Mouse (Mus musculus): ENCODE results near the gene Nop2.
A peak's percentile ranks its signal among the peaks of the same experiment; 100 is the strongest.

The Nop2 gene

GRCm38 (mm10) chr6:125131302-125132156, at the start of gene Nop2:
TSS of gene Nop2 (plus strand) at chr6:125131909.
- DNase-seq (ENCODE audit: low spot score) = peak; percentile 82

DNA sequence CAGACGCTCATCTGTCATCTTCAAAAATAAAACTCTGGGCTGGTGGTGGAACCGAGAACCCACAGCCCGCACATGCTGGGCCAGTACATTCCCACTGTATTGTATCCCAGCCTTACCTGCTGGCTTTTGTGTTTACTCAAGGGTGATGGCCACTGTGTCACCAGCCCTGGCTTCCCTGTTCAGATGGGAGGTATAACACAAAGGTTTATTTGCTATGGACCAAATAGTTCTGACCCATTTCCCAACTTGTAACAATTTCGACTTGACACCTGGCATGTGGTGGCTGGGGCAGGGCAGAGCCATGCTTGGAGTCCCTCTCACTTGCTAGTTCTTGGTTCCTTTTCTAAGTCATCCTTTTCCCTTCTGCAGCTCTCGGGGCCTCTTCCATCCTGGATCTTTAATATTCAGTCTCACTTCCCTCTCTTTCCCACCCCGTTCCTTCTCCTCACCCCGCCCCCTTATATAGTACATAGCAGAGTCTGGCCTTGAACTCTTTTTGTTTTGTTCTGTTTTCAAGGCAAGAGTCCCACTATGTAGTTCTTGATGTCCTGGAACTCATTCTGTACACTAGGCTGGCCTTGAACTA, 48.8 kb upstream of the Nop2 start:
- DNase-seq (ENCODE audit: low spot score) = no peak

- peak; percentile 78 for DNase-seq (ENCODE audit: low spot score)
Measured at GRCm38 (mm10) chr6:125084424-125084823, 47.3 kb upstream of the Nop2 start.

GRCm38 (mm10) chr6:125087937-125088336, 43.8 kb upstream of the Nop2 start:
- no peak for DNase-seq (ENCODE audit: low spot score)

- peak; percentile 80 for DNase-seq (ENCODE audit: low spot score)
Measured at GRCm38 (mm10) chr6:125088561-125089321, 43.0 kb upstream of the Nop2 start.

GRCm38 (mm10) chr6:125089521-125090321, 42.0 kb upstream of the Nop2 start:
- DNase-seq (ENCODE audit: low spot score) = peak; percentile 88

DNA sequence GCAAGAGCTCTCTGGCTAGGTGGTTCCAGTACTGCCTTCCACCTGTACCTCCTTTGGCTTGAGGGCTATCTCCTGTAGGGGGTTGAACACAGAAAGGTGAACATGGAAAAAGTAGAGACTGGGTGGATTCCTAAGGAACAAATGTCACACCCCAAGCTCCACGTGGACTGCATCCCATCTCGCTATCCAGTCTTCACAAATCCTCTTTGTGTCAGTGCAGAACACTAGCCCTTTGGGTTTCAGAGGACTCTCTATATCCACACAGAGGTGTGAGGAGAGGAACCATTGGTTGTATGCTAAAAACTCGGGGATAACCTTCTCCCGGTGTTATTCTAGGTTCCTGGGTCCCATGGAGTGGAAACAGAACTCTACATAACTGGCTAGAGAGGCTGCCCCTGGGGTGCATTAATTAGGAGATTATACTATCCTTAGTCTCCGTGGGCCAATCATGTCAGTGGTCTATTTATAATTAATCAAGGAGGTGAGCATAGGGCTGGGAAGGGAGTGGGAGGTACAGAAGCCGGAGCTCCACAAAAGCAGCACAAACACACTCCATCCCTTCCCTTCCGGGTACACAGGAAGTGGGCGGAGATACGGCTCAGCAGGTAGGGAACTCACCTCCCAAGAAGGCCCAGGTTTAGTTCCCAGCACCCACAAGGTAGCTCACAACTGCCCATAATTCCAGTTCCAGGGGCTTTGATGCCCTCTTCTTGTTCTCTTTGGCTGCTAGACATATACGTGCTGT, 41.2 kb upstream of the Nop2 start:
- no peak for DNase-seq (ENCODE audit: low spot score)

- no peak for DNase-seq (ENCODE audit: low spot score)
Measured at GRCm38 (mm10) chr6:125092372-125092771, 39.3 kb upstream of the Nop2 start.

GRCm38 (mm10) chr6:125094843-125095242, 36.9 kb upstream of the Nop2 start:
- no peak for DNase-seq (ENCODE audit: low spot score)

DNA sequence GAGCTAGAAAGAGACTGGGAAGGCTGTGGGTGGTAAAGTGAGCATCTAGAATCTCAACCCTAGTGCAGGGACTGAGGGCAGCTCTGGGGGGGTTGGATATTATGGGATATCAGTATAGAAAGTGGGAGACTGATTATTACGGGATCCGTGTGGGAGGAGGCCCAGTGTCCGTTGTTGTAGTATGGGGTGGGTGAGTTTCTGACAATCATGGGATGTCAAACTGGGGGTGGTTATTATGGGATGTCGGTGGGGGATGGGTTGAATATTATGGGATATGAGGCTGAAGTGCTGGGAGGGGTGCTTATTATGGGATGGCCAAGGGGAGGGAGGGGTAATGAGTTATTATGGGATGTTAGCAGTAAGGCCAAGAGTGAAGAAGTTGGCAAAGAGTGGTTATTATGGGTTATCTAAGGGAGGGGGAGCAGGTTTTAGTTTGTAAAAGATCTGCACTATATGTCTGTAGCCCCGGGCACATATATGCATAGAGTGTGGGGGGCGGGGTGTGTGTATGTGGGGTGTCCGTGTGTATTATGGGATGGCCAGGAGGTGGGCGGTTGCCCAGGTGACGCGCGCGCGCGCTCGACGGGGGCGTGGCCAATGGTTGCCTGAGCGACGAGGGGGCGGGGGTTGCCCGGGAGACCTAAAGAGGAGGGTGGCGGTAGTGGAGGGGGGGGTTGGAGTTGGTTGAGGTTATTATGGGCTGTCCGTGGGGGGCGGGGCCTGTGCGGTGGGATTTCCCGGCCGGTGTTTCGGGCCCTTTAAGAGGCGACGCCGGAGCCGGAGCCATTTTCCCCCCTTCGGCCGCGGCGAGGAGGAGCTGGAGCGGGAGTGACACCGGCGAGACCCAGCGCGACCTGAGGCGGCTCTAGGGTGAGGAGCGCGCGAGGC, 36.1 kb upstream of the Nop2 start, which contains the start of gene Chd4:
Gene Chd4 (plus strand): TSS at position 591 of the 888 bp plus-strand sequence.
- DNase-seq (ENCODE audit: low spot score) = peak; percentile 98

DNA sequence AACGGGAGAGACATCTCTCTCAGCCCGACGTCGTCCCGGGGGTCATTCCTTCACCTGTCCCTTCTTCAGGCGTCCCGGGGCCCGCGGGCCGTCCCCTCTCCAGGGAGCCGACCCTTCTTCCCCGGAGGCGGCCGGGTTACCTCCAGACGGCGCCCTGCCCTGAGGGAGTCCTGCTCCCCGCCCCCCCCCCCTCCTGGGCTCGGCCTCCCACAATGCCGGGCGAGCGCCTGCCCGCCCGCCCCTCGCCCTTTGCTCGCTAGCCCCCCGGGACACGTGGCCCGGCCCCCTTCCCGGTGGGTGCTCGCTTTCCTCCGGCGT, 35.5 kb upstream of the Nop2 start:
- no peak for DNase-seq (ENCODE audit: low spot score)

DNA sequence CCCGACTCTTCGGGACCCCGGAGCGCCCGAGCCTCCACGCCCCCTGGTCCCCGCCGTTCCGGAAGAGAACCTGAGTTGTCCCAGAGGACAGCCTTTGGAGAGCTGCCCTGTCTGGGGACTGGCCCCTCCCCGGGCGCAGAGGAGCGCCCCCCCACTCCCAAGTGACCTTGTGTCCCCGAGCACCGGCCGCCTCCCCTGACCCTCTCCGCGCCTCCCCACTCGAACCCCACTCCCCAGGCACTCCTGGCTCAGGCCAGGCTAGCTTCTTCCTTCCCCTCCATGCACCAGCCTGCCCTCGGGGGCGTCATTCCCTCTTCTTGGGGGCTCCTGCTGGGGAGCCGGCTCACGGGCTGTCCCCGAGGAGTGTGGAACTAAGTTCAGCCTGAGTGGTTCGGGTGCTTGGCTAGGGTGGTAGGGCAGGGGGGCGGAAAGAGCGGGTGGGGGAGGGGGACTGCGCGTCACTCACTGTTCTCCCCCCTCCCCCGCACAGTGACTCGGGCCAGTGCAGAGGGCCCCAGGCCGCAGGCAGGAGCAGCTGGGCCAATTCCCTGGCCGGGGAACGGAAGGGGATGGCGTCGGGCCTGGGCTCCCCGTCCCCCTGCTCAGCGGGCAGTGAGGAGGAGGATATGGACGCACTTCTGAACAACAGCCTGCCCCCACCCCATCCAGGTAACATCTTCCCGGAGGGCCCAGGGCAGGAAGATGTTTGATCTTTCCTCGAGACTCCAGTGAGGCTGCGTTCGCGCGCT, 34.9 kb upstream of the Nop2 start:
- peak; percentile 52 for DNase-seq (ENCODE audit: low spot score)

GRCm38 (mm10) chr6:125097346-125097689, 34.4 kb upstream of the Nop2 start:
- no peak for DNase-seq (ENCODE audit: low spot score)

DNA sequence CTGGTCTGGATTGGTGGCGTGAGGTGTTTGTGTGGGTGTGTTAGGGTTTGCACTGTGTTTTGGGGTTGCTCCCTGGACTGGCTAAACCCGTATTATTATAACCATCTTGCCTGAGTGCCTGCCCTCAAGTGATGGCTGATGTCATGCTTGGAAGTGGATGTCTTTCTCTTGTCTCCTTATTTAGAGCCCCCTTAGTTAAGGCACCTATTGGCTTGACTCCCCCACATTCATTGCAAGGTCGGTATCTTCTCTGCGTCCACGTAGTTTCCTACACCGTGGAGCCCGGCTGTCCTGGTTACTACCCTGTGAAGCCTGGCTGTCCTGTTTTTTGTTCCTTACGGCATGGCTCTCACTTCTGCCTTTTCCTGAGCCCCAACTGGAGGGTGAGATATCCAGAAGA, 33.8 kb upstream of the Nop2 start:
- DNase-seq (ENCODE audit: low spot score) = no peak

- no peak for DNase-seq (ENCODE audit: low spot score)
Measured at GRCm38 (mm10) chr6:125098513-125098912, 33.2 kb upstream of the Nop2 start.

- DNase-seq (ENCODE audit: low spot score) = no peak
Measured at GRCm38 (mm10) chr6:125099421-125099971, 32.2 kb upstream of the Nop2 start.

DNA sequence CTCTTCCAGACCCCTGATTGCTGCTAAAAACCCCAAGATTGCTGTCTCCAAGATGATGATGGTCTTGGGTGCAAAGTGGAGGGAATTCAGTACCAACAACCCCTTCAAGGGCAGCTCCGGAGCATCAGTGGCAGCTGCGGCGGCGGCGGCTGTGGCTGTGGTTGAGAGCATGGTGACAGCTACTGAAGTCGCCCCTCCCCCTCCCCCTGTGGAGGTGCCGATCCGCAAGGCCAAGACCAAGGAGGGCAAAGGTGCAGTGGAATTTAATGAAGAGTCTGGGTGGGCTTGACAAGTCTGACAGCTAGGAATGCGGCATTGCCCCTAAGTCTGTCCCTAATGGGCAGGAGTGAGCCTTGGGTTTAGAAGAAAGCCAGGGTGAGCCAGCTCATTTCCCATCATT, 30.3 kb upstream of the Nop2 start:
- DNase-seq (ENCODE audit: low spot score) = no peak

DNA sequence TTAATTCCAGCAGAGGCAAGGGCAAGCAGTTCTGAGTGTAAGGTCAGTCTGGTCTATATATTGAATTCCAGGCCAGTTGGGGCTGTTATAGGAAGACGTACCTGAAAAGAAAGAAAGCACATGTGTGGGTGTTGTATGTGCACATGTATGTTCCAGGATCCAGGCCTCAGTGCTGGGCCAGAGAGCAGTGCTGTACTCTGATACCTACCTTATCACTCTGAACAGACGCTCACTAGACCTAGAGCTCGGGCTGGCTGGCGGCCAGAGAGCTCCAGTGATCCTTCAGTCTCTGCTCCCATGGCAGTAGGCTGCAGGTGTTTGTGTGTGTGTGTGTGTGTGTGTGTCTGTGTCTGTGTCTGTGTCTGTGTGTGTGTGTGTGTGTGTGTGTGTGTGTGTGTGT, 27.5 kb upstream of the Nop2 start:
- no peak for DNase-seq (ENCODE audit: low spot score)

DNA sequence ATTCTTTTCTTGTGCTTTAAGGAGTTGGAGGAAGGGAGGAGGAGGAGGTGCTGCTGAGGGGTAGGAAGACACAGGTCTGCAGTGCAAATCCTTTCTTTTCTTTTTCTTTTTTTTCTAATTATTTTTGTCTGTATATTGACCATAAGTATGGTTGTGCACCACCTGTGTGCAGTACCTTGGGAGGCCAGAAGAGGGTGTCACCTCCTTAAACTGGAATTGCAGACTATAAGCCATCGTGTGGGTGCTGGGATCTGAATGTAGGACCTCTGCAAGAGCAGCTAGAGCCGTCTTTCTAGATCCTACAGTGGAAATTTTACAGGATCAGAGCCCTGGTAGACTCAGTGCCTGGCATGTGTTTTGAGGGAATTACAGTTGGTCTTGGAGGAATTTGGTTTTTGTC, 24.0 kb upstream of the Nop2 start:
- no peak for DNase-seq (ENCODE audit: low spot score)

Data from layer of hippocampus, adult 11-12 months (tissue).